Mouse (Mus musculus): ENCODE data around the gene P3h3.
"Not testable (repeated sequence)": the region's sequence is repeated elsewhere in the genome, so short reads cannot be mapped to it uniquely, and the experiment has no call there.

Gene P3h3

GRCm38 (mm10) chr6:124856916-124857839 lies at the start of gene P3h3:
Gene P3h3, minus strand, starts transcription at chr6:124857752.
- DNase-seq (ENCODE audit: low spot score) = peak; percentile 70

DNA sequence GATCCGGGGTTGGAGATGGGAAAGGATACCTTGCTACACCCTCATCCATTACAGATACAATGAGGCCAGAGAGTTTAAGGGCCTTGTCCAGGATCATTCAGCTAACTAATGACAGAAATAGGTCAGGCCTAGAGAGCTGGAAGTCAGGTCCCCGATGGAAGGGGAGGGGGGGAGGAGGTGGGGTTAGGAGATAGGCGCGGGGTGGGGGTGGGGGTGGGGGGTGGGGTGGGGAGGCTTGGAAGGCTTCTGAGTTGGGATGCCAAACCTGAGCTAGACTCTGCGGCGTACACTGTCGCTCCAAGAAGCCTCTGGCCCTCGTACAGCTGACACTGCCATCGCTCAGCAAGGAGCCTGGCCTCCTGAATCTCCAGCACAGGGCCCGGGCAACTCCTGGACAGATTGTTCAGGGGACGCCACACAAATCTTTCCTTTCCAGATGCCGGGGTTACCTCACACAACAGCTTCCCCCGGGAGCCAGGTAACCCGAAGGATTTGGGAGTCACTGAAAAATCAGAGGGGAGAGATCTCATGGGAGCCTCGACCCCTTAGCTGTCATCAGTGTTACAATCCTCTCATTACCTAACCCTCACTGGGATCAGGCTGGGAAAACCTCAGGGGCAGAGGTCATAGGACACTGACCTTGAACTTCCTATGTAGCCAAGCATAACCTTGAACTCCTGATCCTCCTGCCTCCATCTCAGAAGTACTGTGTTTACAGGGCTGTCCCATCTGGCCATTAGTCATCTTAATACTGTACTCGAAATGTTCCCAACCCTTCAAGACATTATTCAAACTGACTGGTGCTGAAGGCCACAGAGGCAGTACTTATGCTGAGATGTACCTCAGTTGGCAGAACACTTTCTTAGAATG lies 47.7 kb upstream of the P3h3 start:
- DNase-seq (ENCODE audit: low spot score) = no peak

- peak; percentile 66 for DNase-seq (ENCODE audit: low spot score)
Observed at GRCm38 (mm10) chr6:124904161-124904981, 46.8 kb upstream of the P3h3 start.

- DNase-seq (ENCODE audit: low spot score) = peak; percentile 85
Observed at GRCm38 (mm10) chr6:124903580-124904151, 46.1 kb upstream of the P3h3 start.

DNA sequence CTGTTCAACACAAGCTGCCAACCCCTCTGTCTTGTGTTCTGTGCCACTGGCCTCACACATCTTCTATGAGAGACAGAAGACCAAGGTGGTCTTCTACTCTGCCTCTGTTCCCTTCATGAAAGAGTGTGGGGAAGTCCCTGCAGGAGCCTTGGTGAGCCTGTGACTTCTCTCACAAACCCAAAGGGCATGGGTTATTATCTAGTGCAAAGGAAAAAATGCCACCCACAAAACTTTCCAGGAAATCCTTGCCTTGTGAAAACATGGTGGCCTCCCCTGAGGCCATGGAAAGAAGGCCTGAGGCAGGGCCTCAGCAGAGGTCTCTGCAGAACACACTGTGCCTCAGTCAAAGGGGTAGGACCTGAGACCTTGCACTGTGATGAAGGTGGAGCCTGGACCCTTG lies 44.3 kb upstream of the P3h3 start:
- no peak for DNase-seq (ENCODE audit: low spot score)

- DNase-seq (ENCODE audit: low spot score) = no peak
Observed at GRCm38 (mm10) chr6:124900801-124901480, 43.4 kb upstream of the P3h3 start.

GRCm38 (mm10) chr6:124900056-124900800 lies 42.7 kb upstream of the P3h3 start:
- DNase-seq (ENCODE audit: low spot score) = no peak

DNA sequence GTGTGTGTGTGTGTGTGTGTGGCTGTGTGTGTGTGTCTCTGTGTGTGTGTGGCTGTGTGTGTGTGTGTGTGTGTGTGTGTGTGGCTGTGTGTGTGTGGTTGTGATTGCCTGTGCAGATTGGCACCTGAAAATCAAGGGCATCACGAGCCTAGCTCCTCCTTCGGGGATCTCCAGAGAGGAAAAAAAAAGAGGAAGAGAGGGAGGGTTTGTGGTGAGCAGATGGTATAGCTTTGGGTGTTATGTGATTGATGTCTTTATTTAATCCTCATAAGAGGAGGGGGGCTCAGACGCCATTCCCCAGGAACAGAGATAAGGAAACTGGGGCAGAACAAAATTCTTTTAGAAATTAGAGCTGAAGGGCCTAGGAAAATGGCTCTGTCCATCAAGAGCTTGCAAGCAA lies 40.8 kb upstream of the P3h3 start:
- no peak for DNase-seq (ENCODE audit: low spot score)

GRCm38 (mm10) chr6:124894113-124894512 lies 36.6 kb upstream of the P3h3 start:
- DNase-seq (ENCODE audit: low spot score) = not testable (repeated sequence)

GRCm38 (mm10) chr6:124890997-124891396 lies 33.4 kb upstream of the P3h3 start:
- DNase-seq (ENCODE audit: low spot score) = no peak

- no peak for DNase-seq (ENCODE audit: low spot score)
Observed at GRCm38 (mm10) chr6:124888555-124889125, 31.1 kb upstream of the P3h3 start.

GRCm38 (mm10) chr6:124887986-124888385 lies 30.4 kb upstream of the P3h3 start, which contains the start of gene Cd4:
Gene Cd4, minus strand, starts transcription at chr6:124888221.
- DNase-seq (ENCODE audit: low spot score) = no peak

DNA sequence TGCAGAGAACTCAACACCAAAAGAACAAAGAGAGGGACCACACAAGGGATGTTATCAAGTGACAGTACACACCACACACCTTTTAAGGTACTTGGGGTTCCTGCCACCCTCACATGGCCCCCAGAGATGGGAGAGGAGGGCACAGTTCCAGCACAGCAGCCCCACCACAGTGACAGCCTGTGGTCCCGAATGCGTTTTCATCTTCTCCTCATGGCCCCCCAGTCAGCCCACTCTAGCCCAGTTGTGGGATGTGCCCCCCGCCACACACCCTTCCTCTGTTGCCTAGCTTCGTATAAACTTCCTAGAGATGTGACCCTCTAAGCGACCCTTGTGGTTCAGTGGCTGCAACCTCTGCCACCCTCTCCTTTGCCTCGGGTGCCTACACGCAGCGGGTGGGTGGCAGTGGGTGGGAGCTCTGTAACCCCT lies 28.4 kb upstream of the P3h3 start:
- DNase-seq (ENCODE audit: low spot score) = no peak

DNA sequence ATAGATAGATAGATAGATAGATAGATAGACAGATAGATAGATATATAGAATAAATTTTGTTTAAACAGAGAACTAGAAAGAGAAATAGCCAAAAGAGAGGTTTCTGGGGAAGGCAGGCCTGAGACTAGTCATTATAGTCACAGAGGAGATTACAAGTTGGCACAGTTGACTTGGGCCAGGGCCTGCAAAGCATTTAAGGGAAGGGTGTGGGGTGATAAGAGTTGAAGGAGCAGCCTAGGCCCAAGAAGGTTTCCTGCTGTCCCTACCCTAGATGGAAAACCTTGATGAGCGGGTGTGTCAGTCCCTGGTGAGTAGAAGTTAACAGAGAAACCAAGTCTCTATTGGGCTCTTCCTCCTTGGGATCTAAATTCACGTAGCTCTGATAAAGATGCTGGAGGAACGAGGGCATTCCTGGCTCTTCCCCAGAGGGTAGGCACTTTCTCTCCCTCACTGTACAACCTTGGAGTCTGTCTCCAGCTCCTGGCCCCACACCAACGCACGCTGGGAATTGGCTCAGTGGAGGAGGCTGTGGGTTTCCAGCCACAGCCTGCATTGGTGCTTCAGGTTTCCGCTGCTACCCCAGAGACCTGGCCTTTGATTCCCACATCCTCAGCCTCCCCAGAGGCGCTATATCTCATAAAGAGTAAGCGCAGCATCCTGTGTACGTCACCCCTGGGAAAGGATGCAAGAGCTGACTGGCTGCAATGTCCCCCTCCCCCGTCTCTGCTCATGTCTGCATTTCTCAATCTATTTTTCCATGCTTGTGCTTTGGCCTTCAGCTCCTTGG lies 27.4 kb upstream of the P3h3 start:
- no peak for DNase-seq (ENCODE audit: low spot score)

DNA sequence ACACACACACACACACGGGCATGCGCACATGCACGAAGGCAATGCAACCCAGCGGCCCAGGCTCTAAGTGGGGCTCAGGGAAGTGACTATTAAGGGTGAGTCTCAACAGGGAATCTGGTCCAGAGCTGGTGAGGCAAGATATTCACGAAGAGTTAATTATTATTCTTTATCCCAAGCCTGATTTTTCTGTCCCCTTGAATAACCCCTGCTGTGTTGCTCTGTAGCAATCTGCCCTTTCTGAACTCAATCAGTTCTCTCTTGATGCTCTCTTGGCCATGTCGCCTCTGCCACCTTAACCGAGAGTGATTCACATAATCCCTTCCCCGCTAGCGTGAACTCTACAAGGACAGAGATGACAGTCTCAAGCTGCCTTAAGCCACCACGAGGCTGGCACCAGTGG lies 25.8 kb upstream of the P3h3 start:
- DNase-seq (ENCODE audit: low spot score) = no peak

GRCm38 (mm10) chr6:124881821-124882220 lies 24.3 kb upstream of the P3h3 start:
- no peak for DNase-seq (ENCODE audit: low spot score)

- DNase-seq (ENCODE audit: low spot score) = no peak
Observed at GRCm38 (mm10) chr6:124879390-124879789, 21.8 kb upstream of the P3h3 start.

DNA sequence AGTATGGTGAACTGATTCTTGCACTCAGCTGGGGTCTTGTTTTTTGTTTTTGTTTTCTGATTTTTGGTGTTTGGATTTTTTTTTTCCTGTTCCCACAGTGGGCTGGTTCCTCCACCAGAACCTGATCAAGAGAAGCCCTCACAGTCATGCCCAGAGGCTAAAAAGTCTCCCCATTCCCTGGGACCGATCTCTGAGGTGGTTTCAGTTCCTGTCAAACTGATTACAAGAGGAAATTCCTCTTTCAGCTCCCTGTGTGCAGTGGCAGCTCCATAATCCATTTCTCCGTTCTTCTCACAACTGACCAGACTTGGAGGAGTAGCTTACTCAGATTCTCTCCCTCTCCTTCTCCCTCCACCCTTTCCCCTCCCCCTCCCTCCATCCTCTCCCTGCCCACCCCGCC lies 16.8 kb upstream of the P3h3 start:
- no peak for DNase-seq (ENCODE audit: low spot score)

DNA sequence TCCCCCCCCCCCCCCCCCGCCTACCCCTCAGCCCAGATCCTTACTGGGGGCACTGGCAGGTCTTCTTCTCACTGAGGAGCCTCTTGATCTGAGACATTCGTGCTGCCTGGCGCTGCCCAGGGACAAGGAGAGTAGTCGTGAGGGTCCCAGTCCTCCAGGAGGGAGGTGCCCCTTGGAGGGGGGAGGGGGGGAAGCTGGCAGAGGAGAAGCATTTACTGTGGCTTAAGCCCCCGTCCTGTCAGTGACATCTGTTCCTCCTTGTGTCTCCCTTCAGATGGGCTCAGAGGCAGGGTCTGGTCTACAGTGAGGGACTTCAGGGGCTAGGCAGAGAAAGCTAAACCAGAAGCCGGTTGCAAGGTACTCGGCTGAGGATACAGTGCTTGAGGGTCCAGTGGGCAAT lies 9.0 kb upstream of the P3h3 start:
- DNase-seq (ENCODE audit: low spot score) = no peak

Measured in ovary, adult 18-20 months (tissue).